Mouse (Mus musculus) gastrocnemius, postnatal 10 days (tissue): ENCODE data around the gene A730061H03Rik. TPM values are rescaled to one million over a fixed set of nuclear protein-coding genes. Genes with fewer than 3 reads are reported as not detected.

Experiments
- total RNA-seq, 2 experiments: library from RNA; stranded (reverse); gene quantifications; 2 replicates each; pipeline ENCODE4 v1.2.3; 2021

A730061H03Rik gene
- total RNA-seq, 2 experiments from 2014 or later, result not detected

Other genes with a start within 250 kb of the A730061H03Rik start
- gene Dhrs4, start 81.6 kb downstream of the A730061H03Rik start, total RNA-seq, result 10 to 100 TPM; 28.7 to 29.9 TPM
- 1 to 10 TPM; 2.5 to 3.9 TPM for gene Carmil3, start 69.8 kb downstream of the A730061H03Rik start, total RNA-seq
- gene Cpne6, start 50.0 kb downstream of the A730061H03Rik start, total RNA-seq, result under 1 TPM in 1 of 2 experiments, not detected in 1; 0.14 TPM
- not detected for gene Nrl, start 35.4 kb downstream of the A730061H03Rik start, total RNA-seq
- gene Pck2, start 20.1 kb downstream of the A730061H03Rik start, total RNA-seq, result 10 to 100 TPM; 15.0 to 21.4 TPM
- 10 to 100 TPM; 61.1 to 61.2 TPM for gene Dcaf11, start 400 bp downstream of the A730061H03Rik start, total RNA-seq
- 100 to 1,000 TPM; 403 to 446 TPM for gene Fitm1, start 15.2 kb upstream of the A730061H03Rik start, total RNA-seq
- 10 to 100 TPM; 56.3 to 58.7 TPM for gene Psme1, start 17.7 kb upstream of the A730061H03Rik start, total RNA-seq
- gene Emc9, start 24.9 kb upstream of the A730061H03Rik start, total RNA-seq, result 10 to 100 TPM; 45.2 to 49.9 TPM
- gene Psme2, start 30.7 kb upstream of the A730061H03Rik start, total RNA-seq, result 10 to 100 TPM; 74.4 to 85.8 TPM
- 10 to 100 TPM; 15.9 to 16.4 TPM for gene Rnf31, start 31.3 kb upstream of the A730061H03Rik start, total RNA-seq
- 1 to 10 TPM; 5.0 to 5.7 TPM for gene Irf9, start 43.2 kb upstream of the A730061H03Rik start, total RNA-seq
- under 1 TPM; 0.56 to 0.70 TPM for gene Rec8, start 57.6 kb upstream of the A730061H03Rik start, total RNA-seq
- 10 to 100 TPM; 68.3 to 77.1 TPM for gene Ipo4, start 75.6 kb upstream of the A730061H03Rik start, total RNA-seq
- 1 to 10 TPM; 1.1 to 2.7 TPM for gene Gm49378, start 77.5 kb upstream of the A730061H03Rik start, total RNA-seq
- gene Tm9sf1, start 83.4 kb upstream of the A730061H03Rik start, total RNA-seq, result 10 to 100 TPM; 29.2 to 33.2 TPM
- gene Tssk4, start 89.8 kb upstream of the A730061H03Rik start, total RNA-seq, result 1 to 10 TPM in 1 of 2 experiments, under 1 TPM in 1; 0.54 to 1.1 TPM
- 10 to 100 TPM; 20.9 to 22.2 TPM for gene Mdp1, start 100.1 kb upstream of the A730061H03Rik start, total RNA-seq
- gene Gmpr2, start 111.5 kb upstream of the A730061H03Rik start, total RNA-seq, result 1 to 10 TPM; 5.9 to 8.6 TPM
- 100 to 1,000 TPM; 242 to 253 TPM for gene Nedd8, start 111.7 kb upstream of the A730061H03Rik start, total RNA-seq
- gene Tinf2, start 121.4 kb upstream of the A730061H03Rik start, total RNA-seq, result 10 to 100 TPM; 11.7 to 14.9 TPM
- under 1 TPM; 0.19 to 0.50 TPM for gene Tgm1, start 153.5 kb upstream of the A730061H03Rik start, total RNA-seq
- 10 to 100 TPM in 1 of 2 experiments, 1 to 10 TPM in 1; 9.4 to 10.2 TPM for gene Rabggta, start 161.9 kb upstream of the A730061H03Rik start, total RNA-seq
- 10 to 100 TPM; 33.2 to 33.3 TPM for gene Dhrs1, start 185.3 kb upstream of the A730061H03Rik start, total RNA-seq
- gene Nop9, start 185.3 kb upstream of the A730061H03Rik start, total RNA-seq, result 10 to 100 TPM; 13.4 to 15.2 TPM
- not detected for gene Cideb, start 198.1 kb upstream of the A730061H03Rik start, total RNA-seq
- gene Ltb4r2, start 201.0 kb upstream of the A730061H03Rik start, total RNA-seq, result under 1 TPM; 0.07 to 0.14 TPM
- under 1 TPM; 0.16 to 0.61 TPM for gene Ltb4r1, start 205.6 kb upstream of the A730061H03Rik start, total RNA-seq
- 1 to 10 TPM; 5.9 to 9.4 TPM for gene Adcy4, start 223.7 kb upstream of the A730061H03Rik start, total RNA-seq
- 1 to 10 TPM; 3.9 to 4.2 TPM for gene Ripk3, start 228.5 kb upstream of the A730061H03Rik start, total RNA-seq